Mouse (Mus musculus): ENCODE measurements around the gene Brix1.

Gene Brix1

DNA sequence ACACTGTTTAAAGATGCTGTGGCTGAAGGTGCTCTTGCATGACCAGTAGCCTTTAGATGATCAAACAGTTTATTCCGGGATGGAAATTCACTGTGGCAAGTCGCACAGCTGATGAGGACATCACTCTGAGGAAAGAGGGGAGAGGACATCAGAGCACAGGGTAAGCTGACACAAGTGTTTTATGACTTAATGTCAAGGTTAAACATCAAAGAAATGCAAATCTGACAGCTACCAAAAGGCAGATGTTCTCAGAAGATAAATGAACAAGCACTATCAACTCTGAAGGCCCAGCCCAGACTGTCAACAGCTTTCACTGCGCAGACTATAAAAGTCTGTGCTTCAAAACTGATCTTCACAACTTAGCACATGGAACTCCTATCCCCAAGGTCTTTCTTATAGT is 38.6 kb downstream of the Brix1 start:
- no peak for DNase-seq (ENCODE audit: low spot score)

DNA sequence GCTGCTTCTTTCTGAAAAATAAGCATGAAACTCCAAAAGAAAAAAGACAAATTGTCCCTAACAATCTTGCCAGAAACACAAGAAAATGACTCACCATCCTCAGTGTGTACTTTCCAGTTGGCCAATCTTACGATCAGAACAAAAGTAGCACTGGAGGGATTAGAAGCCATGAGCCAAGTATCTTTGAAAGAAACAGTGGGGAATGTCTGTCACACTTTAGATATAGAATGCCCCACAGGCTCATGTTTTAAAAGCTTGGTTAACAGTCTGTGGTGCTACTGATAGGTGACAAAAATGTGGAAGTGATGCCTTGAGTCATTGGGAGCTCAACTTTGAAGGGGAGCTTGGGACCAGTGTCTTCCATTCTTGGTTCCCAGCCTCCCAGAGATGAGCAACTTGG is 43.5 kb downstream of the Brix1 start:
- DNase-seq (ENCODE audit: low spot score), result no peak

DNA sequence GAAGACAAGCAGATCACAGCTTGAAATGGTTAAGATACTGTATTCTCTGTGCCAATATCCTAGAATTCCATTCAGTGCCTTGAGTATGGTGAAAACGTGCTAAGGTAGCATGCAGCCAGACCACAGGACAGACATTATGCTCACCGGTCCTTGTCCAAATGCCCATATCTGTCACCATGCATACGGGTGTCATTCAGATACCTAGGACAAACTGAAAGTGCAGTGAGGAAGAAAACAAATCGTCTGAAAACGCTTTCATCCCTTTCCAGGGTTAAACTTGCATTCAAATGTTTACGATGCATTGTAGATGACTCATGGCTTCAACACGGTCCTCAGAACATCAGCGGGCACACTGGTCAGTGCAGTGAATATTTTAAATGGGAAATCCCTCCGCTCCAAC is 44.3 kb downstream of the Brix1 start:
- DNase-seq (ENCODE audit: low spot score), result no peak

DNA sequence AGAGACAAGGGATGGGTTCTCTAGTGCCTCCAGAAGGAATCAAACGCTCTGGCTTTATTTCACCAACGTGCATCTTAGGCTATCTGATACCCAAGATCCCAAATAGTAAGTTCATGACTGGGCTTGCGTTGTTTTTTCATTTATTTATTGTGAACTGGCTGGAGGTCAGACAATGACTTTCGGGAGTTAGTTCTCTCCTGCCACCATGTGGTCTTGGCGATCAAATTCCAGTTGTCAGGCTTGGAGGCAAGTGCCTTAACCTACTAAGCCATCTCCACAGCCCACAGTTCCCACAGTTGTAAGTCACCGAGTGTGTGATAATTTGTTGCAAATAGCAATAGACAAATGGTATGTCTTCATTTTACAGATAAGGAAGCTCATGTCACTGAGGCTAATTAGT is 45.8 kb downstream of the Brix1 start:
- no peak for DNase-seq (ENCODE audit: low spot score)

DNA sequence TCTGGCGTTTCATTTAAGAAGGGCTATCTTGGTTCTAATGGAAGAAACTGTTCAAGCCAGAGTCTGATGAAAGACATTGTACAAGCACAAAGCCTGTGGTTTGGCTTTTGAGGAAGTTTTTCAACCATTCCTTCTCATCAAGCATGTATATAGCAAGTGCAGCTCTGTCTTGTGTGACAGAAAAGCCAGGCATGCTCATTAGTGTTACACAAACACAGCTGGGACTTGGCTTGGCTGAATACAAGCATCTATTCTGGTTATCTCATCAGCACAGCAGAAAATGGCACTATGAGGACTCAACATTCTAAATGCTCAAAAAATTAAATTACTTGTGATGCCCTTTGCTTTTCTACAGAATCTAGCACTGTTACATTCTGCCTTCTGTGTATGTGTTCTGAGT is 48.9 kb downstream of the Brix1 start:
- DNase-seq (ENCODE audit: low spot score), result no peak

DNA sequence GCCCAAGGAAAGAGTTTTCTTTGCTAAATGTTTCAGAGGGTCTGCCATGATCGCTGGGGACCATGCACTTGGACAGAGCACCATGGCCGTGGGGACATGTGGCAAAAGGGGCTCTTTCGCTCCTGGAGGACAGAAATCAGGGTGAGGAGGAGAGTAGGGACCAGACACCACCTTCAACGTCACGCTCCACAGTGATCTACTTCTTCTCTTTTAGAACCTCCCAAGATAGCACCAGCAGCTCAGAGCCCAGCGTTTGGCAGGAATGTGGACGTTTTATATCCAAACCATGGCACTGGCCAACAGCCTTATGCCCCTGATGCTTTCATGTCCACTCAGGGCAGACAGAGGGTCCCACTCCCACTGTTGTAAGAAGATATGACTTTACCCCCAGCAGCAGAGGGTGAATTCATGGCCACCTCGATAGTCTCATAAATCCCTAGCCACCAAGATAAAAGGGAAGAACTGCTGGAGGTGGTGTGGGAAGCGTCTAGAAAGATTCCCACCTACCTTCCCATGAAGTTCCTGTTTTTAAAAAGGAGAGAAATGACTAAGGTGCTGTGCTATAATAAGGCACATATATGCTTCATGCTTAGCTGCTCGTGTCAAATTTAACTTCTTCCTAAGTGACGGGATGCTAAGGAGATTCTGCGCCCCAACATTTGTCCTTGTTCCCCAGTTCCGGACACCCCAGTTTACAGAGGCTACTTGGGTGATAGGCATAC is 59.0 kb downstream of the Brix1 start:
- DNase-seq (ENCODE audit: low spot score), result no peak

DNA sequence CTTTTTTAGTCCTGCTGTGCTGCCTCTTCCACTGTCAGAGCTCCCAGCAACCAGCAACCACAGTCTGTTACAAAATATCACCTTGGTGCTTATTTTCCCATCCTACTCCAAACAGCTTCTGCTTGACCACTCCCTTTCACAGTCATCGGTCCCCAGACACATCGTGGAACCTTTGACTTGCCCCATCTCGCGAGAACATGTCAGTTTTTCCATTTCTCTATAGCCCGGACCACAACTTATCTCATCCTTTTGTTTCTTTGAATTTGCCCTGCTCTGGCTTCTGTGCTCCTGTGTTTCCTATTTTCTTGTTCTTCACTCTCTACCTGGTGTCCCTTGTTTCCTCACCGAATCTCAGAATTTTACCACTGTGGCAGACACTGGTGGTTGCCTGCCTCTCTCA is 59.6 kb downstream of the Brix1 start:
- DNase-seq (ENCODE audit: low spot score), result no peak
